Mouse (Mus musculus): Measurements from ENCODE around the gene Gm49661. TPM values are rescaled to one million over a fixed set of nuclear protein-coding genes. Genes with fewer than 3 reads are reported as not detected.

The Gm49661 gene
- polyA plus RNA-seq, 1 experiment from 2014 or later: not detected

DNA sequence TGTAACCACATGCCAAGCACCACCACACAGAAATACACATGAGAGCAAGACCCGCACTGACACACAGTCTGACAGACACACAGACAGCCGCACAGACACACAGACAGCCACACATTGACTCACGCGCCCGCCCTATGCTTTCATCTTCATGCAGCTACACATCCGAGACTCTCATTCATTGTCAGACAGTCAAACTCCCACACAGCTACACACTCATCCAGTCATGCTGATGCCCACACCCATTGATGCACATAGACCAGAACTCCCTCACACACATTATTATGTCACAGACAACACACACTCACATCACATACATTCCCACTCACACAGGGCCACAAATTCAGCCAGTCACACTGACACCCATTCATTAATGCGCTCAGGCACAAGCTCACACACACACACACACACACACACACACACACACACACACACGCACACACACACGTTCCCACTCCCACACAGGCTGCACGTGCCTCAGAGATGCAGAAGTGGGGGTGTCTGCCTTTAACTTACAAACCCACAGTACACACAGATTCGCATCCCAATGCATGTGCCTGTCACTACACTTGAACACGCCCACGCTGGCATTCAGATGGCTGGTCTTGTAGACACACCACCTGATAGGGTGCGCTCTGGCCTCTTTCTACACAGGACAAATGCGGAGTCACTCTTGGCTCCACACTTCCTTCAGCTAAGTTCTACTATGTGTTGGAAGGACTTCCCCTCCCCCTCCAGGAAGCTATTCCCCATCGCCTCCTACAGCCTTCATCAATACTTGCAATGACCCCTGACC lies 35.3 kb downstream of the Gm49661 start:
- peaks cover 11% of the 10 kb centered on the region; the same call in 1 of the 2 replicates for H3K36me3 ChIP-seq (ENCODE audit: control insufficient read depth, insufficient read depth, low read length)
- no peaks in the 10 kb centered on the region for H3K27me3 ChIP-seq (ENCODE audit: control insufficient read depth, insufficient read depth, low read depth, low read length)
- H3K4me2 ChIP-seq (ENCODE audit: low read length): peak overlapping the region; percentile 98
- peaks cover 26% of the 10 kb centered on the region for H3K4me1 ChIP-seq (ENCODE audit: control insufficient read depth, insufficient read depth, low read length)
- no peak for ATAC-seq
- H3K9me3 ChIP-seq (replicated peaks; ENCODE audit: control insufficient read depth, low read length, poor library complexity, severe bottlenecking): no peaks in the 10 kb centered on the region
- 86% methylated on average over 16 of the region's 16 CpGs for WGBS
- H3K9ac ChIP-seq (ENCODE audit: low read depth, low read length): no peak overlapping the region
- H3K27ac ChIP-seq (ENCODE audit: low read length): no peak overlapping the region
- H3K4me3 ChIP-seq (ENCODE audit: low read depth, low read length): peak overlapping the region; percentile 92

DNA sequence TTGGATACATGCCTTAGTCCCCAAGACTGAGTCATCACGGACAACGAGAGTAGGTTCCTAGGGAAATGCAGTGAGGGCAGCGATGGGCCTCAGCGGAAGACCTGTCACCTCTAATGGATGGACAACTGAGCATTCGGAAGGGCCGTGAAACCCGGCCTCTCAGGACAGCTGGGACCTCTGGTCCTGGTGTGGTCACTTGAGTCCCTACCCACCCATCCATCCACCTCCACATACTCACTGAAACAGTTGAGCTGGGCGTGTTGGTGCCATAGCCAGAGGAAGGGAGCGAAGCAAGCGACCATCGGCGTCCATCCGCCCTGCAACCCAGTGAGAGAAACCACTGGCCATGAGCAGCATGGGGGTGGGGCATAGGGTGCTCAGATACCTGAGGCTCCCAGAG lies 38.7 kb downstream of the Gm49661 start:
- no peak overlapping the region for H3K4me2 ChIP-seq (ENCODE audit: low read length)
- peaks cover 23% of the 10 kb centered on the region for H3K4me1 ChIP-seq (ENCODE audit: control insufficient read depth, insufficient read depth, low read length)
- H3K4me3 ChIP-seq (ENCODE audit: low read depth, low read length): no peak overlapping the region
- peaks cover 21% of the 10 kb centered on the region for H3K36me3 ChIP-seq (ENCODE audit: control insufficient read depth, insufficient read depth, low read length)
- 88% methylated on average over 13 of the region's 13 CpGs for WGBS
- no peaks in the 10 kb centered on the region for H3K27me3 ChIP-seq (ENCODE audit: control insufficient read depth, insufficient read depth, low read depth, low read length)
- no peak for ATAC-seq
- no peak overlapping the region for H3K27ac ChIP-seq (ENCODE audit: low read length)
- no peak overlapping the region for H3K9ac ChIP-seq (ENCODE audit: low read depth, low read length)
- no peaks in the 10 kb centered on the region for H3K9me3 ChIP-seq (replicated peaks; ENCODE audit: control insufficient read depth, low read length, poor library complexity, severe bottlenecking)

DNA sequence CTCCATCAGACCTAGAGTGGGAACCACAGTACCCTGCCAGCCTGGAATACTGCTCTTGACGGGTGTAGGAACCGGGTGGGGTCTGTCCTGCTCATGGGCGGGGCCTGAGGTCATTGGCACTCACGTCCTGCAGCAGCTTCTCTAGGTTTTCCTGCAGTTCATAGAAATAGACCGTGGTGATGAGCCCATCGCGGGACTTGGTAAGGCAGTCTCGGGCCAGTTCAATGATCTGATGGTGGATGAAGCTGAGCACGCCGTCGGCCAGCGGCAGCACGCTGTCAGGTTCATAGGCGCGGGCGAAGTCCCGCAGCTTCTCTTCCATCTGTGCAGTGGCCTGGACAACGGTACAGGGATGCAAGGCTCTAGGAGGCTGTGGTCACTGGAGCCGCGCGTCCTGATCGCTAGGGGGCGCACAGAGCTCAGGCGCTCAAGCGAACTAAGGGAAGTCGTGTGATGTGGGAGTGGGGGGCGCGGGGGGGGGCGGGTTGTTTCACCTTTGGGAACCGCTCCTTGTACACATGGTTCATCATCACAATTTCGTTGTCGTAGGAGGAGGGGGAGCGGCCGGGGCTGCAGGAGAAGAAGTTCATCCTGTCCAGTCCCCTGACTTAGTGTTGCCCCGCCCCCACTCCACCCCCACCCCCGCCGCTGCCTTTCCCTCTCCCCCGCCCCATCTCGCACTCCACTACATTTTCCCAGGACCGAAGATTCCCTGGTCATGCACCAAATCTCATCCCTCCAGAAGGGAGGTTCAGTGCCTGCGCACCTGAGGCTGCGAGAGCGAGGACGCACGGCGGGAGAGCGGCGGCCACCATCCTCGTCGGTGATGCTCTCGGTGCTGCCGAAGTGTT lies 40.6 kb downstream of the Gm49661 start:
- Histone ChIP-seq H3K4me3 (ENCODE audit: low read depth, low read length) (peak overlapping the region; percentile 21), H3K4me2 (ENCODE audit: low read length) (peak overlapping the region; percentile 46), H3K36me3 (ENCODE audit: control insufficient read depth, insufficient read depth, low read length) (peaks cover 33% of the 10 kb centered on the region), H3K27ac (ENCODE audit: low read length) (no peak overlapping the region), H3K27me3 (ENCODE audit: control insufficient read depth, insufficient read depth, low read depth, low read length) (no peaks in the 10 kb centered on the region), H3K9me3 (replicated peaks; ENCODE audit: control insufficient read depth, low read length, poor library complexity, severe bottlenecking) (no peaks in the 10 kb centered on the region), H3K4me1 (ENCODE audit: control insufficient read depth, insufficient read depth, low read length) (peaks cover 4% of the 10 kb centered on the region), H3K9ac (ENCODE audit: low read depth, low read length) (0 out of 2 replicates have a peak overlapping the region, but pooled peaks have one; percentile 10)
- ATAC-seq: peak; percentile 71
- WGBS: 3% methylated on average over 48 of the region's 52 CpGs

DNA sequence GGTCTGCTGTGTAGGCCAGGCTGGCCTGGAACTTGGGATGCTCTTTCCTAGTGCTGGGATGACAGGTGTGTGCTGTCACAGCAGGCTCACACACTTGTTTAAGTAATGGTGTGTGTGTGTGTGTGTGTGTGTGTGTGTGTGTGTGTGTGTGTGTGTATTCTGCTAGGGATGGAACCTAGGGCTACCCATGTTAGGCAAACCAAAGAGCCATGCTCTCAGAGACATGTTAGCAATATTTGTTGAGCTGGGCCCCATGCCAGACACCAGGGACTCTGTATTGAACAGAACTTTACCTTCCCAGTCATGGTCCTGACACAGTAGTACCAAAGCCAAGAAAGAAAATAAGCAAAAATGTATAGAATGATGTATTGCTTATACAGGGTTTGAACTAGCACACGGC lies 41.7 kb downstream of the Gm49661 start:
- WGBS: 95% methylated on average over 1 of the region's 1 CpGs
- ATAC-seq: no peak

DNA sequence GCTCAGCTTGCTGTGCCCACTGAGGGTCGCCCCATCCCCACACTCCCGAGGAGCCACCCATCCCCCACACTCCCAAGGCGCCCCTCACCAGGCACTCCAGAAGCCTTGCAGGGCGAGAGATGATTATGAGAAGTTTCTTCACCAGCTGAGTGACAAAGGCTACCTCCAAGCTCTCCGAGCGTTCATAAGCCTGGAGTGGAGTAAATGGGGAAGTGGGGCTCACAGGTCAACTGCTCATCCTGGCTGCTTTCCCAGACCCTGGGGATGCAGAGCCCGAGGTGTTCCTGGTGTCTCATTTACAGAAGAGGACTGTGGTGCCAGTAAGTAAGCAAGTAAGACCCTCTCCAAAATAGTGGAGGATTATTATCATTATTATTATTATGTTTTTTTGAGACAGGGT lies 43.7 kb downstream of the Gm49661 start:
- ATAC-seq: no peak
- H3K27ac ChIP-seq (ENCODE audit: low read length): no peak overlapping the region
- H3K4me2 ChIP-seq (ENCODE audit: low read length): no peak overlapping the region
- H3K9ac ChIP-seq (ENCODE audit: low read depth, low read length): no peak overlapping the region
- H3K4me3 ChIP-seq (ENCODE audit: low read depth, low read length): no peak overlapping the region
- peaks cover 52% of the 10 kb centered on the region for H3K36me3 ChIP-seq (ENCODE audit: control insufficient read depth, insufficient read depth, low read length)
- 71% methylated on average over 7 of the region's 7 CpGs for WGBS
- no peaks in the 10 kb centered on the region for H3K9me3 ChIP-seq (replicated peaks; ENCODE audit: control insufficient read depth, low read length, poor library complexity, severe bottlenecking)
- H3K27me3 ChIP-seq (ENCODE audit: control insufficient read depth, insufficient read depth, low read depth, low read length): no peaks in the 10 kb centered on the region
- peaks cover 3% of the 10 kb centered on the region; the same call in 1 of the 2 replicates for H3K4me1 ChIP-seq (ENCODE audit: control insufficient read depth, insufficient read depth, low read length)

More for the DNA sequence above, 41.7 kb downstream of the Gm49661 start:
- Histone ChIP-seq H3K27me3 (ENCODE audit: control insufficient read depth, insufficient read depth, low read depth, low read length) (no peaks in the 10 kb centered on the region), H3K9ac (ENCODE audit: low read depth, low read length) (no peak overlapping the region), H3K9me3 (replicated peaks; ENCODE audit: control insufficient read depth, low read length, poor library complexity, severe bottlenecking) (no peaks in the 10 kb centered on the region), H3K36me3 (ENCODE audit: control insufficient read depth, insufficient read depth, low read length) (peaks cover 39% of the 10 kb centered on the region), H3K4me3 (ENCODE audit: low read depth, low read length) (no peak overlapping the region), H3K4me2 (ENCODE audit: low read length) (no peak overlapping the region), H3K4me1 (ENCODE audit: control insufficient read depth, insufficient read depth, low read length) (peaks cover 3% of the 10 kb centered on the region; the same call in 1 of the 2 replicates), H3K27ac (ENCODE audit: low read length) (no peak overlapping the region)

DNA sequence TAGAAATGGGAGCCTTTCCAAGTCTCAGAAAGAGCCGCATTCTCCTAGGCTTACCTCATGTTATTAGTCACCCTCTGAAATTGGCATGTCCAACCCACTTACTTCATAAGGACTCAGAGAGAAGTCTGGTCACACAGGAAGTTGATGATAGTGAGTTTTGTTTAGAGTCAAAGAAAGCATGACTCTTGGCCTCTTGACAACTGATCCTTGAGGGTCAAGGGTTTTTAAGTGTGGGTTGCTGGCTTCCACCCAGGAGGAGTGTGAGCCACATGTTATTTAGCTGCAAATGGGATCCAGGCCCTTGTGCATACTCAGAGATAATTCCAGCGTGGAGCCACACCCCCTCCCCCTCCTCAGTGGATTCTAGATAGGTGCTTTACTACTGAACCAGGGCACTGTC lies 47.6 kb downstream of the Gm49661 start:
- no peak for ATAC-seq
- Histone ChIP-seq H3K36me3 (ENCODE audit: control insufficient read depth, insufficient read depth, low read length) (peaks cover 69% of the 10 kb centered on the region), H3K27me3 (ENCODE audit: control insufficient read depth, insufficient read depth, low read depth, low read length) (no peaks in the 10 kb centered on the region), H3K4me3 (ENCODE audit: low read depth, low read length) (no peak overlapping the region), H3K4me1 (ENCODE audit: control insufficient read depth, insufficient read depth, low read length) (no peaks in the 10 kb centered on the region), H3K9ac (ENCODE audit: low read depth, low read length) (no peak overlapping the region), H3K4me2 (ENCODE audit: low read length) (no peak overlapping the region), H3K9me3 (replicated peaks; ENCODE audit: control insufficient read depth, low read length, poor library complexity, severe bottlenecking) (no peaks in the 10 kb centered on the region), H3K27ac (ENCODE audit: low read length) (no peak overlapping the region)
- 85% methylated on average over 2 of the region's 2 CpGs for WGBS

DNA sequence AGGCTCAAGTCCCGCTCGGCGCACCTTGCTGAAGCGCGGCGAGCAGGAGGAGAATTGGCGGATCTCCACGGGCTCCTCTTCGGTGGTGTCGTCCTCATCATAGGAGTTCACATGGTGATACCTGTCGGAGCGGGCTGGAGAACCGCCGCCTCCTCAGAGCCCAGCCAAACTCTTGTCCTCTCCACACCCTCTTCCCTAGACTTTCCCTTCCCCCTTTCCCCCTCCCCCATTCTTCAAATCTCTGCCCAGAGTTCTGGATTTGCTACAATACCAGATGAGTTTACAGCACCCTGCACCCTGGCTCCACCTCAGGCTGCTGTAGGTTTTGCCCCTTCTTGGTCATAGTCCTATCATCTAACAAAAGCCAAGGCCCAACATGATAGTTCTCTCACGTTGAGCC lies 50.6 kb downstream of the Gm49661 start:
- no peak overlapping the region for H3K4me2 ChIP-seq (ENCODE audit: low read length)
- H3K36me3 ChIP-seq (ENCODE audit: control insufficient read depth, insufficient read depth, low read length): peaks cover 71% of the 10 kb centered on the region
- no peaks in the 10 kb centered on the region for H3K9me3 ChIP-seq (replicated peaks; ENCODE audit: control insufficient read depth, low read length, poor library complexity, severe bottlenecking)
- WGBS: 92% methylated on average over 15 of the region's 15 CpGs
- H3K9ac ChIP-seq (ENCODE audit: low read depth, low read length): no peak overlapping the region
- H3K27me3 ChIP-seq (ENCODE audit: control insufficient read depth, insufficient read depth, low read depth, low read length): 0 out of 2 replicates have a peak, but pooled peaks cover 2% of the 10 kb centered on the region
- no peaks in the 10 kb centered on the region for H3K4me1 ChIP-seq (ENCODE audit: control insufficient read depth, insufficient read depth, low read length)
- ATAC-seq: no peak
- no peak overlapping the region for H3K4me3 ChIP-seq (ENCODE audit: low read depth, low read length)
- no peak overlapping the region for H3K27ac ChIP-seq (ENCODE audit: low read length)

DNA sequence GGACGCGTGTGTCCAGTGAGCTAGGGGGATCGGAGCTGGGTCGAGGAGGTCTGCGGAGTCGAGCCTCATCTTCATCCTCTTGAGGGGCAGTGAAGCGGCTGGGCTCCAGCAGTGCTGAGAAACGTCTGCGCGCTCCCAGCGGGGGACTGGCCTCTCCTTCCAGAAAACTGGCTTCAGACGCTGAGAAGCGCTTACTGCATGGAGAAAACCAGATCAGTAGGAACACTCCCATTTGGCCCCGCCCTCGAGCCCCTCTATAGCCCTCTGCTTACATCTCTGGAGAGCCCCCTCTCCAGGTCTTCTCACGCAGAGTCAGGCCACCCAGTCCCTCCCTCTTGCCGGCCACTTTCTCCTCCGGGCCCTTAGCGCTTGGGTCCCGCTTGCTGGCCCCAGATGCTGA lies 51.5 kb downstream of the Gm49661 start:
- ATAC-seq: no peak
- no peaks in the 10 kb centered on the region for H3K9me3 ChIP-seq (replicated peaks; ENCODE audit: control insufficient read depth, low read length, poor library complexity, severe bottlenecking)
- no peak overlapping the region for H3K27ac ChIP-seq (ENCODE audit: low read length)
- H3K4me3 ChIP-seq (ENCODE audit: low read depth, low read length): no peak overlapping the region
- peaks cover 74% of the 10 kb centered on the region for H3K36me3 ChIP-seq (ENCODE audit: control insufficient read depth, insufficient read depth, low read length)
- 28% methylated on average over 20 of the region's 20 CpGs for WGBS
- 0 out of 2 replicates have a peak, but pooled peaks cover 2% of the 10 kb centered on the region for H3K27me3 ChIP-seq (ENCODE audit: control insufficient read depth, insufficient read depth, low read depth, low read length)
- H3K4me1 ChIP-seq (ENCODE audit: control insufficient read depth, insufficient read depth, low read length): peaks cover 2% of the 10 kb centered on the region; the same call in 1 of the 2 replicates
- no peak overlapping the region for H3K9ac ChIP-seq (ENCODE audit: low read depth, low read length)
- H3K4me2 ChIP-seq (ENCODE audit: low read length): no peak overlapping the region
